Mouse (Mus musculus) right cerebral cortex, postnatal 25 days (tissue): ENCODE results near the gene Ppp1r3c.

Experiments
- DNase-seq: peaks from one replicate; pipeline ENCODE4 v3.0.0; 2022

Ppp1r3c gene

GRCm38 (mm10) chr19:36715591-36715990 is 20.9 kb downstream of the Ppp1r3c start:
- no peak for DNase-seq

- no peak for DNase-seq
Measured at GRCm38 (mm10) chr19:36714492-36714891, 22.0 kb downstream of the Ppp1r3c start.

- DNase-seq, result no peak
Measured at GRCm38 (mm10) chr19:36713092-36713491, 23.4 kb downstream of the Ppp1r3c start.

- no peak for DNase-seq
Measured at GRCm38 (mm10) chr19:36706195-36706594, 30.3 kb downstream of the Ppp1r3c start.

- DNase-seq, result no peak
Measured at GRCm38 (mm10) chr19:36705286-36706146, 30.9 kb downstream of the Ppp1r3c start.

GRCm38 (mm10) chr19:36704763-36705162 is 31.7 kb downstream of the Ppp1r3c start:
- DNase-seq, result no peak

GRCm38 (mm10) chr19:36701809-36702622 is 34.4 kb downstream of the Ppp1r3c start:
- DNase-seq, result no peak

GRCm38 (mm10) chr19:36701366-36701765 is 35.1 kb downstream of the Ppp1r3c start:
- DNase-seq, result no peak

- no peak for DNase-seq
Measured at GRCm38 (mm10) chr19:36700937-36701336, 35.5 kb downstream of the Ppp1r3c start.

- no peak for DNase-seq
Measured at GRCm38 (mm10) chr19:36699151-36699550, 37.3 kb downstream of the Ppp1r3c start.

- no peak for DNase-seq
Measured at GRCm38 (mm10) chr19:36698200-36698599, 38.3 kb downstream of the Ppp1r3c start.

- no peak for DNase-seq
Measured at GRCm38 (mm10) chr19:36696601-36697122, 39.8 kb downstream of the Ppp1r3c start.

GRCm38 (mm10) chr19:36693530-36693929 is 42.9 kb downstream of the Ppp1r3c start:
- no peak for DNase-seq

GRCm38 (mm10) chr19:36691941-36692340 is 44.5 kb downstream of the Ppp1r3c start:
- DNase-seq, result no peak

GRCm38 (mm10) chr19:36691245-36691644 is 45.2 kb downstream of the Ppp1r3c start:
- no peak for DNase-seq

GRCm38 (mm10) chr19:36689205-36689604 is 47.2 kb downstream of the Ppp1r3c start:
- DNase-seq, result no peak

GRCm38 (mm10) chr19:36687843-36688637 is 48.4 kb downstream of the Ppp1r3c start:
- no peak for DNase-seq

GRCm38 (mm10) chr19:36687044-36687443 is 49.4 kb downstream of the Ppp1r3c start:
- DNase-seq, result no peak

GRCm38 (mm10) chr19:36686016-36686415 is 50.4 kb downstream of the Ppp1r3c start:
- no peak for DNase-seq

- DNase-seq, result no peak
Measured at GRCm38 (mm10) chr19:36682560-36682959, 53.9 kb downstream of the Ppp1r3c start.
